Mouse (Mus musculus) embryo, embryonic 11 days (tissue): ENCODE measurements at regions not wholly inside any gene's neighbourhood (a gene's known extent, or its start where the extent isn't known, plus 50 kb on each side); places are given as distances from the start of the nearest gene placed in this dataset.

ENCODE experiments used
- DNase-seq: peaks from one replicate; pipeline ENCODE4 v3.0.0-alpha.2; 2015

DNA sequence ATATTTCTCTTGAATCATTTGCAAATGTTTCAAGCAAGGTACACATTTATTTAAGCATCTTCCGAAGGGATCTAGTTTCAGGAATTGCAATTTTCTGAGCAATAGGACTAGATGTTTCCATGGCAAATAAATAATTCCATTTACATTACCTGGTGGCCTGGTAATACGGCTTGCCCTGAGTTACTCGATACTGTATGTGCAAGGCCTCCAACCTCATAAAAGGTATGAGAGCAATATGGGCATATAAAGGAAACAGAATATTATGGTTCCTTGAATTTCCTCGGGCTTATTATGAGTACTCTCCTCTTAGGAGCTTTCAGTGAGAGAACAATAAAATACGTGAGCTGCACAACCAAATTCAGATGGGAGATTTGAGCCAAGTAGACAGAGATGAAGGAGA lies 81.4 kb upstream of the Gm9972 start:
- no peak for DNase-seq

- DNase-seq = no peak
Observed at GRCm38 (mm10) chr11:42965732-42966131, 69.8 kb upstream of the Gm9972 start.

DNA sequence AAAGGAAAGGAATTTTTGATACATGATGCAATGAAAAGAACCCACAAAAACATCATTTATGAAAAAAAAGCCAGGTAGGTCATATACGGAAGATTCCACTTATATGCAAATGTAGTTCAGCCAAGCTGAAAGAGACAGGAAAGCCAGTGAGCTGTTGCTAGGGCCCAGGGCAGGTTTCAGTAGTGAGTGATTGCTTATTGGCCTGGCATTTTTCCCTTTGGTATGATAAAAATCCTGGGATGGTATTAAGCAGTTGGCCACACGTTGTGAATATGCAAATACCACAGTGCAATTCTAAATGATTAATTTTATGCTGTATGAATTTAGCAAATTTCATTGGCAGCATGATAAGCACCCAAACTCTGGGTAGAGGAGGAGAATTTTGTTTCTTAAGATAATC lies 57.3 kb upstream of the Gm9972 start:
- no peak for DNase-seq
